Mouse (Mus musculus): ENCODE data around the gene Dip2b. TPM values are rescaled to one million over a fixed set of nuclear protein-coding genes. Genes with fewer than 3 reads are reported as not detected.
A peak's percentile ranks its signal among the peaks of the same experiment; 100 is the strongest.

The Dip2b gene
- polyA plus RNA-seq (2014; fragmentation: Nextera tagmentation; extraction: Ambion mirVana) = 31.0 and 32.6 TPM in 2 replicates

GRCm38 (mm10) chr15:100038470-100038971 lies at the start of gene Dip2b:
TSS of gene Dip2b (plus strand) at chr15:100038664.
- peaks cover 24% of the 10 kb centered on the region for H3K4me1 ChIP-seq (ENCODE audit: control insufficient read depth, insufficient read depth, low read length)
- peak; percentile 91 for ATAC-seq (ENCODE audit: low read depth)
- no peaks in the 10 kb centered on the region for H3K9me3 ChIP-seq (ENCODE audit: control insufficient read depth, low read length)
- H3K27me3 ChIP-seq (ENCODE audit: control insufficient read depth, insufficient read depth, low read length) = no peaks in the 10 kb centered on the region
- H3K27ac ChIP-seq (ENCODE audit: low read depth, low read length) = peak within 1 kb of the TSS; percentile 99
- peak within 1 kb of the TSS; percentile 68 for H3K4me3 ChIP-seq (ENCODE audit: low read depth, low read length)
- peak within 1 kb of the TSS; percentile 88 for H3K9ac ChIP-seq (replicated peaks; ENCODE audit: low read depth, low read length)
- under 1% methylated on average over 58 of the region's 68 CpGs for WGBS
- H3K4me2 ChIP-seq (ENCODE audit: low read depth, low read length) = peak within 1 kb of the TSS; percentile 51
- H3K36me3 ChIP-seq (ENCODE audit: control insufficient read depth, insufficient read depth, low read length) = no peaks in the 10 kb centered on the region

DNA sequence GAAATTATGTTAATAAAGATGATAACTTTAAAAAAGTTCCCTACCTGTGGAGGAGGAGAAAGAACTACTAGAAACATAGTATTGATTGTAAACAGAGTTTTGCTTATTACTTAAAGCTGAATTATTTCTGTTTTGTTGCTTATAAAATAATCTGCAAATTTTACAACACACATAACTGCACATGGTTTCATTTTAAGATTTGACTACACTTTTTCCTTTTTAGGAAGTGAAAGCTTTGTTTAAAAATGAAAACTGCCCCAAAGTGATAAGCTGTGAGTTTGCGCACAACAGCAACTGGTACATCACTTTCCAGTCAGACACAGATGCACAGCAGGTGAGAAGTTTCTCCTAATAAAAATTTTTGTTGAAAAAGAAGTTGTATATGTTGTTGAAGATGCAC lies 45.4 kb upstream of the Dip2b start:
- no peaks in the 10 kb centered on the region for H3K4me1 ChIP-seq (ENCODE audit: control insufficient read depth, insufficient read depth, low read length)
- H3K27me3 ChIP-seq (ENCODE audit: control insufficient read depth, insufficient read depth, low read length) = no peaks in the 10 kb centered on the region
- peaks cover 27% of the 10 kb centered on the region for H3K36me3 ChIP-seq (ENCODE audit: control insufficient read depth, insufficient read depth, low read length)
- no peak overlapping the region for H3K4me2 ChIP-seq (ENCODE audit: low read depth, low read length)
- H3K27ac ChIP-seq (ENCODE audit: low read depth, low read length) = no peak overlapping the region
- 90% methylated on average over 1 of the region's 1 CpGs for WGBS
- H3K9me3 ChIP-seq (ENCODE audit: control insufficient read depth, low read length) = no peaks in the 10 kb centered on the region
- no peak overlapping the region for H3K9ac ChIP-seq (replicated peaks; ENCODE audit: low read depth, low read length)
- ATAC-seq (ENCODE audit: low read depth) = no peak
- no peak overlapping the region for H3K4me3 ChIP-seq (ENCODE audit: low read depth, low read length)

GRCm38 (mm10) chr15:99997114-99997804 lies 41.2 kb upstream of the Dip2b start:
- no peaks in the 10 kb centered on the region for H3K27me3 ChIP-seq (ENCODE audit: control insufficient read depth, insufficient read depth, low read length)
- no peaks in the 10 kb centered on the region for H3K9me3 ChIP-seq (ENCODE audit: control insufficient read depth, low read length)
- no peak for ATAC-seq (ENCODE audit: low read depth)
- H3K4me3 ChIP-seq (ENCODE audit: low read depth, low read length) = no peak overlapping the region
- H3K4me2 ChIP-seq (ENCODE audit: low read depth, low read length) = no peak overlapping the region
- no peaks in the 10 kb centered on the region for H3K4me1 ChIP-seq (ENCODE audit: control insufficient read depth, insufficient read depth, low read length)
- H3K36me3 ChIP-seq (ENCODE audit: control insufficient read depth, insufficient read depth, low read length) = peaks cover 30% of the 10 kb centered on the region
- no peak overlapping the region for H3K27ac ChIP-seq (ENCODE audit: low read depth, low read length)
- H3K9ac ChIP-seq (replicated peaks; ENCODE audit: low read depth, low read length) = no peak overlapping the region
- WGBS = 94% methylated on average over 6 of the region's 6 CpGs

GRCm38 (mm10) chr15:99999390-99999789 lies 39.1 kb upstream of the Dip2b start:
- H3K9ac ChIP-seq (replicated peaks; ENCODE audit: low read depth, low read length) = no peak overlapping the region
- H3K4me1 ChIP-seq (ENCODE audit: control insufficient read depth, insufficient read depth, low read length) = no peaks in the 10 kb centered on the region
- H3K27me3 ChIP-seq (ENCODE audit: control insufficient read depth, insufficient read depth, low read length) = no peaks in the 10 kb centered on the region
- no peak overlapping the region for H3K27ac ChIP-seq (ENCODE audit: low read depth, low read length)
- H3K9me3 ChIP-seq (ENCODE audit: control insufficient read depth, low read length) = no peaks in the 10 kb centered on the region
- H3K36me3 ChIP-seq (ENCODE audit: control insufficient read depth, insufficient read depth, low read length) = peaks cover 35% of the 10 kb centered on the region
- ATAC-seq (ENCODE audit: low read depth) = no peak
- no peak overlapping the region for H3K4me2 ChIP-seq (ENCODE audit: low read depth, low read length)
- 91% methylated on average over 1 of the region's 1 CpGs for WGBS
- H3K4me3 ChIP-seq (ENCODE audit: low read depth, low read length) = no peak overlapping the region

DNA sequence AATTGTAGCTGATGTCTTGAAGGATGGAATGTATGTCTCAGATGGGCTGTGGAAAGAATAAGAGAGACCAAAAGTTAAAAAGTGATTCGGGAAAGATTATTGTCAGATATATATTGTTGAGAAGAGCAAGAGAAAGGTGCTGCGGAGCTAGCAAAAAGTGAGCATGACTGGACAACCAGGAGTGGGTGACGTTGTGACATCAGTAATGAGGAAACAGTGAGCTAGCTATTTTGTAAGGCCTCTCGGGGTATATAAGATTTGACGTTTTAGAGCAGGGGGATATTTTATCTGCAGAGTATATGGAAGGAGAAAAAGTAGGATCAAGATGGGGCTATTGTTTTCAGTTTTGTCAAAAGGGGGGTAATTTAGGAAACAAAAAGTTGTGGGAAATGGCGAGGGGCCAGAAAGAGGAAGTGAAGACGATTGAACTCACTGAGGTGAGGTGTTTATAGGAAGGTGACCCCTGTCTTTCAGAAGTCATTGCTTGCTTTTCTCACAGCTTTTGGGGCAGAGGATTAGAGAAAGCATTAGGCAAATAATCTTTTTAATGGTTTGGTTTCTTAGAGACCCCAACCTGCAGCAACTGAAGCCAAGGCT lies 33.7 kb upstream of the Dip2b start:
- no peak overlapping the region for H3K27ac ChIP-seq (ENCODE audit: low read depth, low read length)
- H3K9ac ChIP-seq (replicated peaks; ENCODE audit: low read depth, low read length) = no peak overlapping the region
- H3K4me3 ChIP-seq (ENCODE audit: low read depth, low read length) = no peak overlapping the region
- WGBS = 90% methylated on average over 7 of the region's 7 CpGs
- no peak for ATAC-seq (ENCODE audit: low read depth)
- no peaks in the 10 kb centered on the region for H3K27me3 ChIP-seq (ENCODE audit: control insufficient read depth, insufficient read depth, low read length)
- H3K4me2 ChIP-seq (ENCODE audit: low read depth, low read length) = no peak overlapping the region
- no peaks in the 10 kb centered on the region for H3K9me3 ChIP-seq (ENCODE audit: control insufficient read depth, low read length)
- peaks cover 58% of the 10 kb centered on the region for H3K36me3 ChIP-seq (ENCODE audit: control insufficient read depth, insufficient read depth, low read length)
- H3K4me1 ChIP-seq (ENCODE audit: control insufficient read depth, insufficient read depth, low read length) = no peaks in the 10 kb centered on the region

- no peak overlapping the region for H3K4me3 ChIP-seq (ENCODE audit: low read depth, low read length)
- no peak overlapping the region for H3K4me2 ChIP-seq (ENCODE audit: low read depth, low read length)
- ATAC-seq (ENCODE audit: low read depth) = no peak
- peaks cover 66% of the 10 kb centered on the region for H3K36me3 ChIP-seq (ENCODE audit: control insufficient read depth, insufficient read depth, low read length)
- H3K9ac ChIP-seq (replicated peaks; ENCODE audit: low read depth, low read length) = no peak overlapping the region
- no peaks in the 10 kb centered on the region for H3K27me3 ChIP-seq (ENCODE audit: control insufficient read depth, insufficient read depth, low read length)
- no peaks in the 10 kb centered on the region for H3K4me1 ChIP-seq (ENCODE audit: control insufficient read depth, insufficient read depth, low read length)
- H3K9me3 ChIP-seq (ENCODE audit: control insufficient read depth, low read length) = no peaks in the 10 kb centered on the region
- H3K27ac ChIP-seq (ENCODE audit: low read depth, low read length) = no peak overlapping the region
Observed at GRCm38 (mm10) chr15:100006180-100006579, 32.3 kb upstream of the Dip2b start.

- ATAC-seq (ENCODE audit: low read depth) = no peak
- no peaks in the 10 kb centered on the region for H3K36me3 ChIP-seq (ENCODE audit: control insufficient read depth, insufficient read depth, low read length)
- H3K27ac ChIP-seq (ENCODE audit: low read depth, low read length) = no peak overlapping the region
- H3K4me3 ChIP-seq (ENCODE audit: low read depth, low read length) = no peak overlapping the region
- no peaks in the 10 kb centered on the region for H3K9me3 ChIP-seq (ENCODE audit: control insufficient read depth, low read length)
- H3K4me2 ChIP-seq (ENCODE audit: low read depth, low read length) = no peak overlapping the region
- no peak overlapping the region for H3K9ac ChIP-seq (replicated peaks; ENCODE audit: low read depth, low read length)
- H3K4me1 ChIP-seq (ENCODE audit: control insufficient read depth, insufficient read depth, low read length) = no peaks in the 10 kb centered on the region
- H3K27me3 ChIP-seq (ENCODE audit: control insufficient read depth, insufficient read depth, low read length) = no peaks in the 10 kb centered on the region
- 77% methylated on average over 6 of the region's 6 CpGs for WGBS
Observed at GRCm38 (mm10) chr15:100018280-100018899, 20.1 kb upstream of the Dip2b start.

DNA sequence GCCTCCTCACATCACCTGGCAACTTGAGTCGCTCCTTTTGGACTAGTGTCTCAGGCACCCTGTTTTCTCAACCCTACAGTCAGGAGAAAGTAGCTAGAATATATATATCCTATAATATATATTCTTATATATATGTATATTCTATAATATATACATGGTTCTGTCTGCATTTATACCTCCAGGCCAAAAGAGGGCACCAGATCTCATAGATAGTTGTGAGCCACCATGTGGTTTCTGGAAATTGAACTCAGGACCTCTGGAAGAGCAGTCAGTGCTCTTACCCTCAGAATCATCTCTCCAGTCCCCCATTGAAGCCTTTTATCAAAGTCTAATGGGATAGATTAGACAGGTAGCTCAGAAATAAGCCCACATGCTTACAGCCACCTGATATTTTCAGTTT lies 17.3 kb upstream of the Dip2b start:
- Histone ChIP-seq H3K9ac (replicated peaks; ENCODE audit: low read depth, low read length) (no peak overlapping the region), H3K4me1 (ENCODE audit: control insufficient read depth, insufficient read depth, low read length) (no peaks in the 10 kb centered on the region), H3K27ac (ENCODE audit: low read depth, low read length) (no peak overlapping the region), H3K9me3 (ENCODE audit: control insufficient read depth, low read length) (no peaks in the 10 kb centered on the region), H3K36me3 (ENCODE audit: control insufficient read depth, insufficient read depth, low read length) (no peaks in the 10 kb centered on the region), H3K4me3 (ENCODE audit: low read depth, low read length) (no peak overlapping the region), H3K4me2 (ENCODE audit: low read depth, low read length) (no peak overlapping the region), H3K27me3 (ENCODE audit: control insufficient read depth, insufficient read depth, low read length) (no peaks in the 10 kb centered on the region)
- 100% methylated on average over 1 of the region's 1 CpGs for WGBS
- ATAC-seq (ENCODE audit: low read depth) = no peak

GRCm38 (mm10) chr15:100022923-100023322 lies 15.5 kb upstream of the Dip2b start:
- 23% methylated on average over 5 of the region's 5 CpGs for WGBS
- H3K27ac ChIP-seq (ENCODE audit: low read depth, low read length) = no peak overlapping the region
- no peaks in the 10 kb centered on the region for H3K36me3 ChIP-seq (ENCODE audit: control insufficient read depth, insufficient read depth, low read length)
- H3K4me2 ChIP-seq (ENCODE audit: low read depth, low read length) = no peak overlapping the region
- no peak for ATAC-seq (ENCODE audit: low read depth)
- H3K4me1 ChIP-seq (ENCODE audit: control insufficient read depth, insufficient read depth, low read length) = no peaks in the 10 kb centered on the region
- H3K27me3 ChIP-seq (ENCODE audit: control insufficient read depth, insufficient read depth, low read length) = no peaks in the 10 kb centered on the region
- H3K9me3 ChIP-seq (ENCODE audit: control insufficient read depth, low read length) = no peaks in the 10 kb centered on the region
- H3K4me3 ChIP-seq (ENCODE audit: low read depth, low read length) = no peak overlapping the region
- H3K9ac ChIP-seq (replicated peaks; ENCODE audit: low read depth, low read length) = no peak overlapping the region

Measured in neural tube, embryonic 14.5 days (tissue).